Mouse (Mus musculus): ENCODE data around the gene Kcnq5. TPM values are rescaled to one million over a fixed set of nuclear protein-coding genes. Genes with fewer than 3 reads are reported as not detected.

Kcnq5 gene
- polyA plus RNA-seq, 1 experiment from 2014 or later: 0.62 TPM

DNA sequence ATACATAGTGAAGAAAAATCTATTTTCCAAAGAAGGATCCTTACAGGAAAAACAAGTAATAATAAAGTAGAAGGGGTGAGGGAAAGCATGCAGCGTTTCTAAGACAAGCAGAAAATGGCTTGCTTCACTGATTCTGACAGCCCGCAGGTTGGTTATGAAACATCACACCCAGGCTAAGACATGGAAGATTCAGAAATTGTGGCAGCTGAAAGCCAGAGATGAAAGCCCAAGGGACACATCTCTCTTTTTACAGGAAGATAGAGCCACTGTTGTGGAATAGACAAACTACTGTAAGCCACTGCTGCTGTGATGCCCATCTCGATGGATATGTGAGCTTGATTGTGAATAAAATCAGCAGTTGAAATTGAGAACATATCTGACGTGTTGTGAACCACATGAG is 20.9 kb downstream of the Kcnq5 start:
- 81% methylated on average over 4 of the region's 4 CpGs for WGBS
- H3K36me3 ChIP-seq (ENCODE audit: control insufficient read depth, insufficient read depth, low read length): no peaks in the 10 kb centered on the region
- ATAC-seq (ENCODE audit: low FRiP score, low TSS enrichment): no peak
- no peak for DNase-seq (ENCODE audit: low spot score)
- no peak overlapping the region for H3K4me2 ChIP-seq (replicated peaks; ENCODE audit: low read depth)
- H3K27me3 ChIP-seq (ENCODE audit: control insufficient read depth, insufficient read depth, low read length): no peaks in the 10 kb centered on the region
- no peak overlapping the region for H3K4me3 ChIP-seq (ENCODE audit: low read depth, low read length)
- TF ChIP-seq CTCF (IDR thresholded peaks at IDR 0.05; ENCODE audit: low read depth): no peak
- no peak for TF ChIP-seq EP300 (optimal IDR thresholded peaks at IDR 0.05)
- H3K27ac ChIP-seq (replicated peaks): no peak overlapping the region
- no peak overlapping the region for H3K9ac ChIP-seq (ENCODE audit: low read length)
- no peaks in the 10 kb centered on the region for H3K4me1 ChIP-seq (replicated peaks; ENCODE audit: control insufficient read depth, insufficient read depth)
- H3K9me3 ChIP-seq (ENCODE audit: control insufficient read depth, low read length): no peaks in the 10 kb centered on the region

GRCm38 (mm10) chr1:21927182-21927581 is 34.6 kb downstream of the Kcnq5 start:
- DNase-seq (ENCODE audit: low spot score): no peak
- no peak overlapping the region for H3K4me3 ChIP-seq (ENCODE audit: low read depth, low read length)

GRCm38 (mm10) chr1:21923293-21923642 is 38.5 kb downstream of the Kcnq5 start:
- WGBS: 46% methylated on average over 1 of the region's 1 CpGs
- no peak overlapping the region for H3K27ac ChIP-seq (replicated peaks)
- DNase-seq (ENCODE audit: low spot score): no peak
- TF ChIP-seq CTCF (IDR thresholded peaks at IDR 0.05; ENCODE audit: low read depth) (no peak), EP300 (optimal IDR thresholded peaks at IDR 0.05) (no peak)
- no peaks in the 10 kb centered on the region for H3K27me3 ChIP-seq (ENCODE audit: control insufficient read depth, insufficient read depth, low read length)
- no peaks in the 10 kb centered on the region for H3K9me3 ChIP-seq (ENCODE audit: control insufficient read depth, low read length)
- no peak overlapping the region for H3K4me3 ChIP-seq (ENCODE audit: low read depth, low read length)
- no peak overlapping the region for H3K9ac ChIP-seq (ENCODE audit: low read length)
- H3K4me1 ChIP-seq (replicated peaks; ENCODE audit: control insufficient read depth, insufficient read depth): no peaks in the 10 kb centered on the region
- no peaks in the 10 kb centered on the region for H3K36me3 ChIP-seq (ENCODE audit: control insufficient read depth, insufficient read depth, low read length)
- no peak for ATAC-seq (ENCODE audit: low FRiP score, low TSS enrichment)
- no peak overlapping the region for H3K4me2 ChIP-seq (replicated peaks; ENCODE audit: low read depth)

More at GRCm38 (mm10) chr1:21927182-21927581, 34.6 kb downstream of the Kcnq5 start:
- Histone ChIP-seq H3K4me2 (replicated peaks; ENCODE audit: low read depth) (no peak overlapping the region), H3K9me3 (ENCODE audit: control insufficient read depth, low read length) (no peaks in the 10 kb centered on the region), H3K9ac (ENCODE audit: low read length) (no peak overlapping the region), H3K27ac (replicated peaks) (no peak overlapping the region), H3K27me3 (ENCODE audit: control insufficient read depth, insufficient read depth, low read length) (no peaks in the 10 kb centered on the region), H3K36me3 (ENCODE audit: control insufficient read depth, insufficient read depth, low read length) (no peaks in the 10 kb centered on the region), H3K4me1 (replicated peaks; ENCODE audit: control insufficient read depth, insufficient read depth) (no peaks in the 10 kb centered on the region)
- WGBS: 58% methylated on average over 4 of the region's 4 CpGs
- no peak for ATAC-seq (ENCODE audit: low FRiP score, low TSS enrichment)
- TF ChIP-seq EP300 (optimal IDR thresholded peaks at IDR 0.05) (no peak), CTCF (IDR thresholded peaks at IDR 0.05; ENCODE audit: low read depth) (no peak)

GRCm38 (mm10) chr1:21922578-21923292 is 39.0 kb downstream of the Kcnq5 start:
- Histone ChIP-seq H3K9ac (ENCODE audit: low read length) (no peak overlapping the region), H3K36me3 (ENCODE audit: control insufficient read depth, insufficient read depth, low read length) (no peaks in the 10 kb centered on the region), H3K4me2 (replicated peaks; ENCODE audit: low read depth) (no peak overlapping the region), H3K4me1 (replicated peaks; ENCODE audit: control insufficient read depth, insufficient read depth) (no peaks in the 10 kb centered on the region), H3K27ac (replicated peaks) (no peak overlapping the region), H3K27me3 (ENCODE audit: control insufficient read depth, insufficient read depth, low read length) (no peaks in the 10 kb centered on the region), H3K9me3 (ENCODE audit: control insufficient read depth, low read length) (no peaks in the 10 kb centered on the region), H3K4me3 (ENCODE audit: low read depth, low read length) (no peak overlapping the region)
- no peak for ATAC-seq (ENCODE audit: low FRiP score, low TSS enrichment)
- whole genome bisulfite sequencing: 74% methylated on average over 8 of the region's 8 CpGs
- no peak for DNase-seq (ENCODE audit: low spot score)
- TF ChIP-seq CTCF (IDR thresholded peaks at IDR 0.05; ENCODE audit: low read depth) (no peak), EP300 (optimal IDR thresholded peaks at IDR 0.05) (no peak)

DNA sequence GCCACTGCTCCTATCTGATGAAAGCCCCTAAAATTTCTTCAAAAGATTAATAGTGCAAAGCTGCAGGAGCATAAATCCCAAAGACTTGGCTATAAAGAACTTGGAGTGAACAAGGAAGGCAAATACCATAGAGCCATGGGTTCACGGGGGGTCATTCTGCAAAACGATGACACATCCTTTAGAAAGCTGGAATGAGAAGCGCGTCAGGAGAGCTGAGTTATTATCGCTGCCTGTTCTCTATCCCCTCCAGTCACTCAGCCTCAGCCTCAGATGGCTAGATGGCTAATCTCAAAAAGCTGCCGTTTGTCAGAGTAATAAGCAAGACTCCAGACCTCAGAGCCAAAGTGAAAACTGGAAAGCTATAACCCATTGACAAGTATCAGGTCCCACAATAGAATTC is 42.5 kb downstream of the Kcnq5 start:
- H3K9me3 ChIP-seq (ENCODE audit: control insufficient read depth, low read length): no peaks in the 10 kb centered on the region
- H3K9ac ChIP-seq (ENCODE audit: low read length): no peak overlapping the region
- no peaks in the 10 kb centered on the region for H3K36me3 ChIP-seq (ENCODE audit: control insufficient read depth, insufficient read depth, low read length)
- H3K4me3 ChIP-seq (ENCODE audit: low read depth, low read length): no peak overlapping the region
- TF ChIP-seq EP300 (optimal IDR thresholded peaks at IDR 0.05) (no peak), CTCF (IDR thresholded peaks at IDR 0.05; ENCODE audit: low read depth) (no peak)
- WGBS: 60% methylated on average over 6 of the region's 6 CpGs
- DNase-seq (ENCODE audit: low spot score) (no peak), ATAC-seq (ENCODE audit: low FRiP score, low TSS enrichment) (no peak)
- H3K27me3 ChIP-seq (ENCODE audit: control insufficient read depth, insufficient read depth, low read length): no peaks in the 10 kb centered on the region
- H3K4me2 ChIP-seq (replicated peaks; ENCODE audit: low read depth): no peak overlapping the region
- H3K27ac ChIP-seq (replicated peaks): no peak overlapping the region
- no peaks in the 10 kb centered on the region for H3K4me1 ChIP-seq (replicated peaks; ENCODE audit: control insufficient read depth, insufficient read depth)

- H3K36me3 ChIP-seq (ENCODE audit: control insufficient read depth, insufficient read depth, low read length): no peaks in the 10 kb centered on the region
- TF ChIP-seq CTCF (IDR thresholded peaks at IDR 0.05; ENCODE audit: low read depth) (no peak), EP300 (optimal IDR thresholded peaks at IDR 0.05) (no peak)
Observed at GRCm38 (mm10) chr1:21896067-21896719, 65.5 kb downstream of the Kcnq5 start.

More at GRCm38 (mm10) chr1:21896067-21896719, 65.5 kb downstream of the Kcnq5 start:
- no peak overlapping the region for H3K4me3 ChIP-seq (ENCODE audit: low read depth, low read length)
- no peaks in the 10 kb centered on the region for H3K4me1 ChIP-seq (replicated peaks; ENCODE audit: control insufficient read depth, insufficient read depth)
- H3K27me3 ChIP-seq (ENCODE audit: control insufficient read depth, insufficient read depth, low read length): no peaks in the 10 kb centered on the region
- ATAC-seq (ENCODE audit: low FRiP score, low TSS enrichment): no peak
- WGBS: 64% methylated on average over 5 of the region's 5 CpGs
- no peaks in the 10 kb centered on the region for H3K9me3 ChIP-seq (ENCODE audit: control insufficient read depth, low read length)
- H3K4me2 ChIP-seq (replicated peaks; ENCODE audit: low read depth): no peak overlapping the region
- H3K27ac ChIP-seq (replicated peaks): no peak overlapping the region
- no peak overlapping the region for H3K9ac ChIP-seq (ENCODE audit: low read length)
- no peak for DNase-seq (ENCODE audit: low spot score)

Data from stomach, postnatal 0 days (tissue).